Mouse (Mus musculus): ENCODE results near the gene Dexi. TPM values are rescaled to one million over a fixed set of nuclear protein-coding genes. Genes with fewer than 3 reads are reported as not detected.

The Dexi gene
- polyA plus RNA-seq (2015; fragmentation: Illumina TruSeq; extraction: RNeasy Lipid Tissue Mini Kit (QIAGEN cat#74804); ENCODE audit: insufficient read depth, low read depth, low replicate concordance), result 24.7 TPM

GRCm38 (mm10) chr16:10542698-10543365 is at the start of gene Dexi:
Gene Dexi (minus strand): TSS chr16:10543054.

GRCm38 (mm10) chr16:10544995-10545622 is 2.3 kb upstream of the Dexi start, which contains the start of gene Clec16a:
Gene Clec16a (plus strand): TSS chr16:10545339.

GRCm38 (mm10) chr16:10479857-10480256 is 63.0 kb downstream of the Dexi start, which contains the start of gene Ciita:
Gene Ciita (plus strand): TSS chr16:10480059.

Other genes starting within 250 kb of the Dexi start
- gene Emp2, start 229.1 kb downstream of the Dexi start, polyA plus RNA-seq (2015; fragmentation: Illumina TruSeq; extraction: RNeasy Lipid Tissue Mini Kit (QIAGEN cat#74804); ENCODE audit: insufficient read depth, low read depth, low replicate concordance), result 14.7 TPM
- not detected for gene Tekt5, start 147.6 kb downstream of the Dexi start, polyA plus RNA-seq (2015; fragmentation: Illumina TruSeq; extraction: RNeasy Lipid Tissue Mini Kit (QIAGEN cat#74804); ENCODE audit: insufficient read depth, low read depth, low replicate concordance)
- gene Nubp1, start 131.1 kb downstream of the Dexi start, polyA plus RNA-seq (2015; fragmentation: Illumina TruSeq; extraction: RNeasy Lipid Tissue Mini Kit (QIAGEN cat#74804); ENCODE audit: insufficient read depth, low read depth, low replicate concordance), result 5.4 TPM
- gene Tvp23a, start 95.7 kb downstream of the Dexi start, polyA plus RNA-seq (2015; fragmentation: Illumina TruSeq; extraction: RNeasy Lipid Tissue Mini Kit (QIAGEN cat#74804); ENCODE audit: insufficient read depth, low read depth, low replicate concordance), result 0.41 TPM
- 0.17 TPM for gene Ciita, start 63.0 kb downstream of the Dexi start, polyA plus RNA-seq (2015; fragmentation: Illumina TruSeq; extraction: RNeasy Lipid Tissue Mini Kit (QIAGEN cat#74804); ENCODE audit: insufficient read depth, low read depth, low replicate concordance)
- 3.0 TPM for gene Clec16a, start 2.3 kb upstream of the Dexi start, polyA plus RNA-seq (2015; fragmentation: Illumina TruSeq; extraction: RNeasy Lipid Tissue Mini Kit (QIAGEN cat#74804); ENCODE audit: insufficient read depth, low read depth, low replicate concordance)
- 0.83 TPM for gene Socs1, start 242.5 kb upstream of the Dexi start, polyA plus RNA-seq (2015; fragmentation: Illumina TruSeq; extraction: RNeasy Lipid Tissue Mini Kit (QIAGEN cat#74804); ENCODE audit: insufficient read depth, low read depth, low replicate concordance)
- gene Tnp2, start 245.6 kb upstream of the Dexi start, polyA plus RNA-seq (2015; fragmentation: Illumina TruSeq; extraction: RNeasy Lipid Tissue Mini Kit (QIAGEN cat#74804); ENCODE audit: insufficient read depth, low read depth, low replicate concordance), result not detected
- not detected for gene Prm3, start 247.9 kb upstream of the Dexi start, polyA plus RNA-seq (2015; fragmentation: Illumina TruSeq; extraction: RNeasy Lipid Tissue Mini Kit (QIAGEN cat#74804); ENCODE audit: insufficient read depth, low read depth, low replicate concordance)